Mouse (Mus musculus): ENCODE measurements at regions not wholly inside any gene's neighbourhood (a gene's known extent, or its start where the extent isn't known, plus 50 kb on each side); places are given as distances from the start of the nearest gene placed in this dataset.

- TF ChIP-seq CTCF (IDR thresholded peaks at IDR 0.05; ENCODE audit: extremely low read depth, insufficient read depth, insufficient read length, insufficient replicate concordance) = no peak
- no peak for TF ChIP-seq POLR2A (IDR thresholded peaks at IDR 0.05; ENCODE audit: low read depth, low read length)
Observed at GRCm38 (mm10) chr15:88245496-88246246, 354.4 kb upstream of the Zdhhc25 start.

Measured in spleen, adult 2 months (tissue).